ENCODE assay signal across 8 mouse cellular contexts in the genomic region with DNA sequence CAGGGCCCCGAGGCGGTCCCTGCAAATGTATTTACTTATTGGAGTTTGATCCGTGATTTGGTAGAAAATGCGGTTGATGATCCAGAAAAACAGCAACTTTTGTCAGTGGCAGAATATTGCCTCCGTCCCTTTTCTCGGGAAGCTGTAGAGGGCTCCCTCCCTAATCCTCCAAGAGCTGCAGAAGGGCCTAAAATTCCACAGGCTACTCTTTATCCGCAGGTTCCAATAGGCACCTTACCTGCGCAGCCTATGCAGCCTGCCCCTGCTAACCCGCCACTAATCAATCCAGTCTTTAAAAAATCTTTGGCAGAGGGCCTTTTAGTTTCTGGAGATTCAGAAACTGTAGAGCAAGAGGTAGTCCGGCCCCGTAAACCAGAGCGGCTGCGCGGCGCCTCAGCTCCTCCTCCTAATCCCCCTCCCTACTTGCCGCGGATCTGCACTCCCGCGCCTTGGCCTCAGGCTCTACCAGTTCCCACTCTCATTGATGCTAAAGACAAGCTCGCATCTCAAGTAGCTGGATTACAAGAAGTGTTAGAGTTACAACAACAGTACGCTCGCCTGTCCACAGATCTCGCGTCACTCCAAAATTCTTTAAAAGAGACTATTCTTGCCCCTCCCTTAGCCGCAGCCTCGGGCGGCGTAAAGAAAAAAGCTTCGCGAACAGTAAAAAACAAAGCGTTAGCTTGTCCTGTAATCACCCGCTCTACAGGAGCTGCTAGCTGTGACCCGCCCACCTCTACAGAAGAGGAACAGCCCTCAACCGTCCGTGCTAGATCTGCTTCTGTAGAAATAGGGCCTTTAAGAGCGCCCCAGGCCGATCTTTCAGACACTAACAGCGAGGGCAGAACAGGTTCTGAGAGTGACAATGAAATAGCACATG. TPM values are rescaled to one million over a fixed set of nuclear protein-coding genes. Genes with fewer than 3 reads are reported as not detected.
DNase-seq lines count a peak whose midpoint lies in the region; ATAC-seq and TF ChIP-seq lines count a peak whose summit lies in the region.

No protein-coding gene starts in this region.

- H3K27ac ChIP-seq in forebrain, postnatal 0 days (ENCODE audit: low read depth, low read length) = peak overlapping the region; percentile 70

- H3K9me3 ChIP-seq in forebrain, postnatal 0 days (ENCODE audit: low read length) = no peaks in the 10 kb centered on the region

- peak; percentile 42; the same call in 1 of the 2 replicates for TF ChIP-seq CTCF in forebrain, postnatal 0 days (IDR thresholded peaks at IDR 0.05; ENCODE audit: low read depth)

- ATAC-seq in forebrain, postnatal 0 days = peak; percentile 97
- ATAC-seq in hematopoietic stem cell, adult 5-6 weeks (replicated peaks in 1 of 2; ENCODE audit: insufficient read depth in 1 of 2, low FRiP score in 2 of 2, low TSS enrichment in 1 of 2, low read depth in 1 of 2, poor library complexity in 2 of 2, severe bottlenecking in 2 of 2) = peak; percentile 94 to 96

- H3K27me3 ChIP-seq in forebrain, postnatal 0 days (ENCODE audit: insufficient read depth, low read length) = no peaks in the 10 kb centered on the region

- peak; percentile 79 for DNase-seq in Muller cell, postnatal 12 days (ENCODE audit: inconsistent ontology term)
- peak; percentile 28 for DNase-seq in cerebellum, adult 8-10 months
- DNase-seq in forebrain, postnatal 0 days = peak; percentile 83
- DNase-seq in layer of hippocampus, adult 9-11 months = peak; percentile 31
- DNase-seq in lung, postnatal 10 days = peak; percentile 82
- peak; percentile 32 for DNase-seq in ovary, postnatal 10 days (ENCODE audit: low spot score)
- DNase-seq in thymus, postnatal 10 days (ENCODE audit: low spot score in 2 of 2) = peak; percentile 33 to 60

- H3K9ac ChIP-seq in forebrain, postnatal 0 days = peak overlapping the region; percentile 44

- peak overlapping the region; percentile 46 for H3K4me3 ChIP-seq in forebrain, postnatal 0 days (ENCODE audit: low read depth, low read length)

- H3K4me1 ChIP-seq in forebrain, postnatal 0 days (ENCODE audit: insufficient read depth) = peaks cover 4% of the 10 kb centered on the region; the same call in 1 of the 2 replicates

- H3K36me3 ChIP-seq in forebrain, postnatal 0 days (ENCODE audit: insufficient read depth) = no peaks in the 10 kb centered on the region

- under 1% methylated on average over 38 of the region's 38 CpGs for WGBS in forebrain, postnatal 0 days

- peak overlapping the region; percentile 72 for H3K4me2 ChIP-seq in forebrain, postnatal 0 days (ENCODE audit: low read depth)

RNA-seq across cellular contexts. Expression of a gene that starts 0.9 kb away (rescaled TPM):
- total RNA-seq in forebrain, postnatal 0 days (2014; rRNA removed) = 0.08 TPM in 1 of 2 replicates, not detected in the other
- polyA plus RNA-seq in forebrain, postnatal 0 days (2015; fragmentation: Nextera tagmentation; extraction: Ambion mirVana) = 0.05 TPM in 1 of 2 replicates, not detected in the other
- not detected in 2 replicates for total RNA-seq in hematopoietic stem cell, adult 5-6 weeks (2017)

RNA-seq across cellular contexts. Expression of a gene that starts 55.3 kb away (rescaled TPM):
- total RNA-seq in forebrain, postnatal 0 days (2014; rRNA removed) = 62.7 and 70.1 TPM in 2 replicates
- 42.2 and 42.6 TPM in 2 replicates for polyA plus RNA-seq in forebrain, postnatal 0 days (2015; fragmentation: Nextera tagmentation; extraction: Ambion mirVana)
- 70.5 and 73.7 TPM in 2 replicates for total RNA-seq in hematopoietic stem cell, adult 5-6 weeks (2017)

Comparison
In these comparisons a context has a peak if more than half of its experiments do, and no peak if none do; other contexts are left out.
1. Peak in every context shown above with its lines: DNase-seq, ATAC-seq, H3K4me3 ChIP-seq and H3K27ac ChIP-seq.
2. DNase-seq: peak in every context shown above with its lines; median percentile 83 in forebrain, postnatal 0 days; 82 in lung, postnatal 10 days; 79 in Muller cell, postnatal 12 days; 46 in thymus, postnatal 10 days; 32 in ovary, postnatal 10 days; 31 in layer of hippocampus, adult 9-11 months; 28 in cerebellum, adult 8-10 months.